Mouse (Mus musculus) cerebellum, adult (tissue): Measurements from ENCODE around the gene Moxd1.

Source experiments
- ATAC-seq: cut with Nextera tagmentation; 2 replicates; pipeline ENCODE4 v1.9.2; 2017; ENCODE audit warnings: mild to moderate bottlenecking, moderate library complexity, mixed read lengths; ENCODE audit not compliant: insufficient number of reproducible peaks, low FRiP score, low TSS enrichment

The Moxd1 gene

GRCm38 (mm10) chr10:24223449-24224143 is at the start of gene Moxd1:
Gene Moxd1 (plus strand): TSS chr10:24223517.
- ATAC-seq: peak; percentile 34; the same call in 1 of the 2 replicates

- ATAC-seq: no peak
These were observed 32.9 kb upstream of the Moxd1 start for GRCm38 (mm10) chr10:24190392-24190791.

- ATAC-seq: no peak
These were observed 31.3 kb upstream of the Moxd1 start for GRCm38 (mm10) chr10:24191977-24192376.

- ATAC-seq: no peak
These were observed 24.0 kb upstream of the Moxd1 start for GRCm38 (mm10) chr10:24199303-24199702.

GRCm38 (mm10) chr10:24200099-24200498 is 23.2 kb upstream of the Moxd1 start:
- ATAC-seq: no peak

- no peak for ATAC-seq
These were observed 13.2 kb upstream of the Moxd1 start for GRCm38 (mm10) chr10:24210075-24210474.

DNA sequence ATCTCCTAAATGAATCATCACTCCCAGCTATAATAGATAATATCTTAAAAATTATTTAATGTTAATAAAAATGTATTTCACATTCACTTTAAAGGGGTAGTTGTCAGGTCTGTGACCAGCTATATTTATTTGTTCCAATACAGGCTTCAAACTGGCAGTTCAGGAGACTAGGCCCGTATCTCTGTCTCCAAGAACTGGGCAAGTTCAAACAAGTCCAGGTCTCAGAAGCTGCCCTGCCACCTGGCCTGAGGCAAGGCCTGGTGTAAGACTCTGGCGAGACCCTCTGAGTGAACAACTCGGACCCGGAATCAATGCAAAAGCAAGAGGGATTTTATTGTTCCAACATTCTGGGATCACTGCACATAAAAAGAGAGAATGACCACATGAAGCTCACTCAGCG is 10.0 kb upstream of the Moxd1 start:
- no peak for ATAC-seq

GRCm38 (mm10) chr10:24217558-24218268 is 5.6 kb upstream of the Moxd1 start:
- ATAC-seq: no peak

DNA sequence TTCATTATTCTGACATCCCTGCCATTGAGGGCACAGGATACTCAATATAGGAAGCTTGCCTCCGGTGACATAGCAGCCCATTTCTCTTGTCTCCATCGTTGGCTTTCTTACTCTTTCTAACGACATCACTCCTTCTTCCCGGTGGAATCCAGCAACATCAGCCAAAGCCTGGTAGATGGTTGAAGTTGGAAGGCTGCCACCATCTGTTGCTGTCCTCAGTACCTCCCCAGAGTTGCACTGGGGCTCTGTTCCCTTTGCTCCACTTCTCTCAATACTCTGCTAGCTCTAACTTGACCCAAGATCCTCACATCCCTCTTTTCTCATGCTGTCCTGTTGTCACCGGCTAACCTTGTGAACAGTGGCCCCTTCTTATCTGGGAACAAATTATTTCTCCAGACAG is 2.4 kb upstream of the Moxd1 start:
- ATAC-seq: no peak

GRCm38 (mm10) chr10:24222911-24223310 is 406 bp upstream of the Moxd1 start:
- no peak for ATAC-seq

DNA sequence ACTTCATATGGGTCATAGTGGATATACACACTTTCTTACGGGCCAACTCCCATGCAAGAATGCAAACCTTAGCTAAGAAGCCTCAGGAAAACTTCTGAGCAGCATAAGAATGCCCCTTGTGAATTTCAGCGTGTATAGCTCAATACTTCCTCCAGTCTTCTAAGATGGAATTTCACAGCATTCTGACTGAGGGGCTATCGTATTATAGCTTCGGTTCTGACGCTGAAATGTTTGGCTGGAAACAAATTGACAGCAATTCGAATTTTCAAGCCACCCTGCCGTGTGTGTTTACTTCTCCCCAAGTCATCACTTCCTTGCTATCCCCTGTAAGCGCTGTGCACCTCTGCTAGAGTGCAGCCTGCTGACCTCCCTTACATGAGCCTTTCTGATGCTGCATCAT is 1.3 kb downstream of the Moxd1 start:
- ATAC-seq: no peak

DNA sequence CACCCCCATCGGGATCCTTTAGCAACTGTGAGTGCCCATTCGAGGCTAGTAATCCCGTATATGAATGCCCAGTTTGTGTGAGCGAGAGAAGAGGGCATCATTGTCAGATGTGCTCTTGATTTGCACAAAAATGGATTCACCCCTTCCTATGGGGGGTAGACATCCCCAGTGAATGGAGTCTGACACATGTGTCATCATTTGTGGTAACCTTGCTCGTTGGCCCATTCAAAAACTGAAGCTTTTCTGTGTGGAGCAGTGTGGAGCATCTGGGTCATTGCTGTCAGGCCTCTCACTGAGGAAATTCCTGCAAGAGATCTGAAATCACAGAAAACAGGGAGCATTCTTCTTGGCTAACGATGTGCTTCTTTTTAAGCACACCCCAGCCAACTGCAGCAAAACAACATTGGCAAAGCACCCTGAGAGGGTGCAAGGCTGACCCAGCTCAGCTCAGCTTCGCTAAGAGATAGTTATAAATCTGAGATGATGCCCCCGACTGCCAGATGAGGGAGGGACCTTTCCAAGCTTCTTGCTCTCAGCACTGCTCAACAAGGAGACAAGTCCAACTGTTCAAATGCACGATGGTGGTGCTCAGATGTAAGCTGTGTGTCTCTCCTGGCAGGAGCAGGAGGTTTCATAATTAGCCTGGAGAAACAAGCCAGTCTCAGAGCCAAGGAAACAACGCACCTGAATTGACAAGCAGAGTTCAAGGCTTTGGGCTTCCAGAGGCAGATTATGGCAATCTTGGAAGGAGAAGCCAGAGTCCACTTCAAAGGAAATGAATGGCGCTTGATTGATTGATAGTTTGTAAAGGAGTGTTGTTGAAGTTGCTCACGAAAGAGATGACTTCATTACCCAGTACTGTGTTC is 5.2 kb downstream of the Moxd1 start:
- no peak for ATAC-seq

- ATAC-seq: no peak
These were observed 9.0 kb downstream of the Moxd1 start for GRCm38 (mm10) chr10:24232281-24232680.

GRCm38 (mm10) chr10:24235426-24236283 is 12.3 kb downstream of the Moxd1 start:
- no peak for ATAC-seq

- ATAC-seq: no peak
These were observed 23.5 kb downstream of the Moxd1 start for GRCm38 (mm10) chr10:24246815-24247214.

DNA sequence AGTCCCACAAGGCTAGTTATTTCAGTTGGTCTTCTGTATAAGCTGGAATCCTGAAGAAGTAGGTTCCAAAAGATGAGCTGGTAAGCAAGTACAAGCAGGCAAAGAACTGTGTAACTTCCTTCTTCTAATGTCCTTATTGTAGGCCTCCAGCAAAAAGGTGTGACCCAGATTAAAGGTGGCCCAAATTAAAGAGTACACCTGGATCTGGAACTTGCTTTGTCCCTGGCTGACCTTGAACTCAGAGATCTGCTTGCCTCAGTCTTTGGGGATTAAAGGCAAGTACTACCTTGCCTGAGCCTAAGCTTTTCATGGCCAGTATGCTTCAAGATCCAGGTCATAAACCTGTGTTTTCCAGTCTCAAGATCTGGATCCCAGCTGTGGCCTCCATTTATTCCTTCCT is 24.8 kb downstream of the Moxd1 start:
- ATAC-seq: no peak

GRCm38 (mm10) chr10:24251631-24252030 is 28.3 kb downstream of the Moxd1 start:
- no peak for ATAC-seq

DNA sequence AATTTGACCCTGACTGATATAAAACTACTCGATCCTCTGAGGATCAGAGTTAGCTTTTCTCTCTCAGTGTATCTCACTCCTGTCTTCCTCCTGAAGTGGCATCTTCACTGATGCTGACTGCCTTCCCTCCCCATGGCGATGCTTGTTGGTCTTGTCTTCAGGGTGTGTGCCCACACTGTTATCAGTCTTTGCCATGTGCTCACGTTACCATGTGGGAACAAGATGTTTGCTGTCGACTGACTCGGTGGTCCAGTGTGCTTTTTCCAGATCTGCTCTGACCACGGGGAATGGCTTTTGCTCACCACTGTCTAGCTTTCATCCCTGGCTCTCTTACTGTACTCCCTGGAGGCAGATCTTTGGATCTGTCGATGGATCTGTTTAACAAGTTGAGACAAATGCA is 34.8 kb downstream of the Moxd1 start:
- ATAC-seq: no peak

- ATAC-seq: no peak
These were observed 35.6 kb downstream of the Moxd1 start for GRCm38 (mm10) chr10:24258885-24259284.
